Mouse (Mus musculus): ENCODE measurements at regions not wholly inside any gene's neighbourhood (a gene's known extent, or its start where the extent isn't known, plus 50 kb on each side); places are given as distances from the start of the nearest gene placed in this dataset.

DNA sequence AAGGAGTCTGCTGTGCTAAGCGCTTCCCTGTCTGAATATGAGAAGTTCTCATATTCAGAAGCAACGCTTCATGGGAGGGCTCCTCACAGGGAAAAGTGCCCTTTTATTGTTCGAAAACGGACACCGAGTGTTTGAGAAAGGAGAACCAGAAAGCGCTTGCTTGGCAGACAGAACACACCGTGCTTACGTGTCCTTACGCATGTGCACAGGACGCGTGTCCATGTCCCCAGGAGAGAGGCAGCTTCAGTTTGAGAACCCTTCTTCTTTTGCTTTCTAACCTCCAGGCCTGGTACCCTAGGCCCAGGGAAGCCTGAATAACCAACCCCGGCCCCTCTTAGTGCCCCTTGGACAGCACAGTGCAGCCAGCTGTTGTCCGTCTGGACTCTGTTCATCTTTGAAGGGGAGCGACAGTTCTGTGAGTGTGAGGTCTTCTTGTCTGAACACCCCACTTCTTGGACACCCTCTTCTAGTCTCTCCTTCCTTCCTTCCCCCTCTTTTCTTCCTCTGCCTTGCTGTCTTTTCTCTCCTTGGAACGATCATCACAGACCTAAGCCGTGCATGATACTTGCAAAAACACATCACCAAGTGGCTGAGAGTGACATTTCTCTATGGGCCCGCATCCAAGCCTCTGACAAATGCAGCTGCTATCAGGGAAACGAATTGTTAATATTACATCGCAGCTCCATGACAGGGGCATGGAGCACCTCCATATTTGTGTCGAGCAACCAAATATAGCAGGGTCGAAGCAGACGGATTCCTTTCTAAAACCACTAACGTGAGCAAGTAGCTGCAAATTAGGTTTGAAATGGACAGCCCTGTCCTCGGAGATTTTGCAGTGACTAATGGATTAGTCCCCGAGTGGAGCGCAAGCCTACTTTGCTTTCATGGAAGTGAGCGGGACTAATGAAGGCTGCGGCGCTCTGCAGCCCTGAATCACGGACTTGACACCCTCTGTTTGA is 149.9 kb upstream of the Sulf2 start:
- Histone ChIP-seq H3K4me2 (replicated peaks; ENCODE audit: low read depth, low read length) (no peak overlapping the region), H3K9me3 (ENCODE audit: control insufficient read depth, low read depth, low read length) (no peaks in the 10 kb centered on the region), H3K36me3 (ENCODE audit: control insufficient read depth, insufficient read depth, low read length) (no peaks in the 10 kb centered on the region), H3K4me1 (ENCODE audit: control insufficient read depth, insufficient read depth, low read length) (peaks cover 14% of the 10 kb centered on the region; the same call in 1 of the 2 replicates), H3K4me3 (ENCODE audit: low read depth, low read length) (no peak overlapping the region), H3K27ac (ENCODE audit: low read length) (peak overlapping the region; percentile 92), H3K27me3 (ENCODE audit: control insufficient read depth, insufficient read depth, low read length) (no peaks in the 10 kb centered on the region), H3K9ac (replicated peaks; ENCODE audit: low read depth, low read length) (no peak overlapping the region)
- 52% methylated on average over 30 of the region's 30 CpGs for WGBS
- peak; percentile 20; the same call in 1 of the 2 replicates for ATAC-seq (ENCODE audit: insufficient number of reproducible peaks, insufficient read depth, low FRiP score, low read depth)

DNA sequence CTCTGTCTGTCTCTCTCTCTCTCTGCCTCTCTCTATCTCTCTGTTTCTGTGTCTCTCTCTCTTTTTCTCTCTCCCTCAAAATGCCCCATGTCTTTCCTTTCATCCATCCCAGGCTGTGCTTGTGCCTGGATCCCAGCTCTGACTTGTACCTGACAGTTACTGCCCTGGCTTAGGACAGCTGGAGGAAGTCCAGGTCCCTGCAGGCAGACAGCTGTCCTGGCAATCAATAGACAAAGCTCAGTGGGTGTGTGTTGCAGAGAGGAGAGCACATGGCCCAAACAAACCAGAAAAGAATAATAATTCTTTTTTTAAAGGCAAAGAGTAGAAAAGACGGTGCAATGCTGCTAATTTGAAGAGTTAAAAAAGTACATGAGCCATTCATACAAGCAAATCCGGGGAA is 148.4 kb upstream of the Sulf2 start:
- Histone ChIP-seq H3K9me3 (ENCODE audit: control insufficient read depth, low read depth, low read length) (no peaks in the 10 kb centered on the region), H3K27ac (ENCODE audit: low read length) (no peak overlapping the region), H3K4me2 (replicated peaks; ENCODE audit: low read depth, low read length) (no peak overlapping the region), H3K36me3 (ENCODE audit: control insufficient read depth, insufficient read depth, low read length) (no peaks in the 10 kb centered on the region), H3K9ac (replicated peaks; ENCODE audit: low read depth, low read length) (no peak overlapping the region), H3K4me3 (ENCODE audit: low read depth, low read length) (no peak overlapping the region), H3K27me3 (ENCODE audit: control insufficient read depth, insufficient read depth, low read length) (no peaks in the 10 kb centered on the region), H3K4me1 (ENCODE audit: control insufficient read depth, insufficient read depth, low read length) (peaks cover 14% of the 10 kb centered on the region; the same call in 1 of the 2 replicates)
- no peak for ATAC-seq (ENCODE audit: insufficient number of reproducible peaks, insufficient read depth, low FRiP score, low read depth)
- 52% methylated on average over 2 of the region's 2 CpGs for WGBS

DNA sequence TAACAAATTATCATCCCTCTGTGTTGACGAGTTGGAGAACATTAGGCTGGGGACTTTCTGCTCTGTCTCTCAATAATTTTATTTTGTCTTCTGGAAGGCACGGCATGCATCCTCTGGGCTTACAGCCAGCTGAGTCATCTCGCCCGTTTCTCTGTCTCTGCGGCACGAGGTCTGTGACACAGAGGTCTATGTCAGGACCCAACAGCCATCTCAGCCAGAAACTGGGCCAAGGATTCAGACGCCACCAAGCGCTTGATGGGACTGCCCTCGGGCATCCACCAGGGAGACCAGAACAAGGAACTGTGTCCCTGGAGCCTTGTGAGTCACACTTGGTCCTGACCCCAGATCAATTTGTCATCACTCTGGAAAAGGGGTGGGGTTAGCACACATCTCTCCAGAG is 145.7 kb upstream of the Sulf2 start:
- H3K27ac ChIP-seq (ENCODE audit: low read length) = no peak overlapping the region
- 61% methylated on average over 9 of the region's 9 CpGs for WGBS

GRCm38 (mm10) chr2:166294672-166295071 is 139.2 kb upstream of the Sulf2 start:
- H3K9ac ChIP-seq (replicated peaks; ENCODE audit: low read depth, low read length) = no peak overlapping the region
- peak; percentile 50; the same call in 1 of the 2 replicates for ATAC-seq (ENCODE audit: insufficient number of reproducible peaks, insufficient read depth, low FRiP score, low read depth)
- 38% methylated on average over 10 of the region's 10 CpGs for WGBS
- no peaks in the 10 kb centered on the region for H3K9me3 ChIP-seq (ENCODE audit: control insufficient read depth, low read depth, low read length)
- no peak overlapping the region for H3K4me2 ChIP-seq (replicated peaks; ENCODE audit: low read depth, low read length)
- H3K36me3 ChIP-seq (ENCODE audit: control insufficient read depth, insufficient read depth, low read length) = no peaks in the 10 kb centered on the region
- H3K27me3 ChIP-seq (ENCODE audit: control insufficient read depth, insufficient read depth, low read length) = no peaks in the 10 kb centered on the region
- H3K27ac ChIP-seq (ENCODE audit: low read length) = peak overlapping the region; percentile 78
- peaks cover 18% of the 10 kb centered on the region; the same call in 1 of the 2 replicates for H3K4me1 ChIP-seq (ENCODE audit: control insufficient read depth, insufficient read depth, low read length)
- no peak overlapping the region for H3K4me3 ChIP-seq (ENCODE audit: low read depth, low read length)

More for the DNA sequence above, 145.7 kb upstream of the Sulf2 start:
- peaks cover 11% of the 10 kb centered on the region; the same call in 1 of the 2 replicates for H3K4me1 ChIP-seq (ENCODE audit: control insufficient read depth, insufficient read depth, low read length)
- no peak overlapping the region for H3K4me3 ChIP-seq (ENCODE audit: low read depth, low read length)
- no peak overlapping the region for H3K4me2 ChIP-seq (replicated peaks; ENCODE audit: low read depth, low read length)
- no peaks in the 10 kb centered on the region for H3K9me3 ChIP-seq (ENCODE audit: control insufficient read depth, low read depth, low read length)
- H3K36me3 ChIP-seq (ENCODE audit: control insufficient read depth, insufficient read depth, low read length) = no peaks in the 10 kb centered on the region
- ATAC-seq (ENCODE audit: insufficient number of reproducible peaks, insufficient read depth, low FRiP score, low read depth) = no peak
- no peak overlapping the region for H3K9ac ChIP-seq (replicated peaks; ENCODE audit: low read depth, low read length)
- H3K27me3 ChIP-seq (ENCODE audit: control insufficient read depth, insufficient read depth, low read length) = no peaks in the 10 kb centered on the region

- no peak for ATAC-seq (ENCODE audit: insufficient number of reproducible peaks, insufficient read depth, low FRiP score, low read depth)
- WGBS = 68% methylated on average over 6 of the region's 6 CpGs
- no peak overlapping the region for H3K4me2 ChIP-seq (replicated peaks; ENCODE audit: low read depth, low read length)
- H3K9ac ChIP-seq (replicated peaks; ENCODE audit: low read depth, low read length) = no peak overlapping the region
- H3K4me3 ChIP-seq (ENCODE audit: low read depth, low read length) = no peak overlapping the region
- no peaks in the 10 kb centered on the region for H3K27me3 ChIP-seq (ENCODE audit: control insufficient read depth, insufficient read depth, low read length)
- no peak overlapping the region for H3K27ac ChIP-seq (ENCODE audit: low read length)
- H3K36me3 ChIP-seq (ENCODE audit: control insufficient read depth, insufficient read depth, low read length) = no peaks in the 10 kb centered on the region
- H3K4me1 ChIP-seq (ENCODE audit: control insufficient read depth, insufficient read depth, low read length) = peaks cover 18% of the 10 kb centered on the region; the same call in 1 of the 2 replicates
- no peaks in the 10 kb centered on the region for H3K9me3 ChIP-seq (ENCODE audit: control insufficient read depth, low read depth, low read length)
Observed at GRCm38 (mm10) chr2:166292987-166293386, 137.5 kb upstream of the Sulf2 start.

DNA sequence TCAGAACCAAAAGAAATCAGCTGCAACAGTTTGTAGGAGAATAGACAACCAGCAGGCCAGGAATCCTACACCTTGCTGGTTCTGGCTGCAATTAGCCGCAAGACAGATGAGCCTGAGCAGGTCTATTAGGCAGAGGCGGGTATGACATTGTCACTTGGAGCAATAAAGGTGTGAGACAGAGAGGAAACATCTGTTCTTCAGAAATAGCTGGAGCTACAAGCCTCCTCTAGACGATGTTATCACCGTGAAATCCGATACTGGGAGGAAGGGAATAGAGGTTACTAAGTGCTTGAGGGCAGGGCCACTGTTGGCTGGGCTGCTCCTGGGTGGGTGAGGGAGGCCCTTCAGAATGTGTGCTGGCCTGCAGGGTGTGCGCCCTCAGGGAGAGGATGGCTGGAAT is 135.8 kb upstream of the Sulf2 start:
- H3K9me3 ChIP-seq (ENCODE audit: control insufficient read depth, low read depth, low read length) = no peaks in the 10 kb centered on the region
- no peak overlapping the region for H3K4me3 ChIP-seq (ENCODE audit: low read depth, low read length)
- H3K4me2 ChIP-seq (replicated peaks; ENCODE audit: low read depth, low read length) = no peak overlapping the region
- peak; percentile 73 for ATAC-seq (ENCODE audit: insufficient number of reproducible peaks, insufficient read depth, low FRiP score, low read depth)
- peaks cover 18% of the 10 kb centered on the region; the same call in 1 of the 2 replicates for H3K4me1 ChIP-seq (ENCODE audit: control insufficient read depth, insufficient read depth, low read length)
- H3K27ac ChIP-seq (ENCODE audit: low read length) = peak overlapping the region; percentile 58; the same call in 1 of the 2 replicates
- 17% methylated on average over 6 of the region's 6 CpGs for WGBS
- no peaks in the 10 kb centered on the region for H3K27me3 ChIP-seq (ENCODE audit: control insufficient read depth, insufficient read depth, low read length)
- H3K9ac ChIP-seq (replicated peaks; ENCODE audit: low read depth, low read length) = no peak overlapping the region
- H3K36me3 ChIP-seq (ENCODE audit: control insufficient read depth, insufficient read depth, low read length) = no peaks in the 10 kb centered on the region

GRCm38 (mm10) chr2:166290826-166291225 is 135.4 kb upstream of the Sulf2 start:
- Histone ChIP-seq H3K4me2 (replicated peaks; ENCODE audit: low read depth, low read length) (no peak overlapping the region), H3K27me3 (ENCODE audit: control insufficient read depth, insufficient read depth, low read length) (no peaks in the 10 kb centered on the region), H3K4me3 (ENCODE audit: low read depth, low read length) (no peak overlapping the region), H3K4me1 (ENCODE audit: control insufficient read depth, insufficient read depth, low read length) (peaks cover 18% of the 10 kb centered on the region; the same call in 1 of the 2 replicates), H3K9me3 (ENCODE audit: control insufficient read depth, low read depth, low read length) (no peaks in the 10 kb centered on the region), H3K36me3 (ENCODE audit: control insufficient read depth, insufficient read depth, low read length) (no peaks in the 10 kb centered on the region), H3K27ac (ENCODE audit: low read length) (peak overlapping the region; percentile 58; the same call in 1 of the 2 replicates), H3K9ac (replicated peaks; ENCODE audit: low read depth, low read length) (no peak overlapping the region)
- 42% methylated on average over 9 of the region's 9 CpGs for WGBS
- no peak for ATAC-seq (ENCODE audit: insufficient number of reproducible peaks, insufficient read depth, low FRiP score, low read depth)

GRCm38 (mm10) chr2:166289198-166289597 is 133.7 kb upstream of the Sulf2 start:
- peaks cover 15% of the 10 kb centered on the region; the same call in 1 of the 2 replicates for H3K4me1 ChIP-seq (ENCODE audit: control insufficient read depth, insufficient read depth, low read length)
- H3K36me3 ChIP-seq (ENCODE audit: control insufficient read depth, insufficient read depth, low read length) = no peaks in the 10 kb centered on the region
- 71% methylated on average over 6 of the region's 6 CpGs for WGBS
- ATAC-seq (ENCODE audit: insufficient number of reproducible peaks, insufficient read depth, low FRiP score, low read depth) = no peak
- H3K9me3 ChIP-seq (ENCODE audit: control insufficient read depth, low read depth, low read length) = no peaks in the 10 kb centered on the region
- H3K9ac ChIP-seq (replicated peaks; ENCODE audit: low read depth, low read length) = no peak overlapping the region
- no peak overlapping the region for H3K4me2 ChIP-seq (replicated peaks; ENCODE audit: low read depth, low read length)
- H3K27me3 ChIP-seq (ENCODE audit: control insufficient read depth, insufficient read depth, low read length) = no peaks in the 10 kb centered on the region
- no peak overlapping the region for H3K27ac ChIP-seq (ENCODE audit: low read length)
- H3K4me3 ChIP-seq (ENCODE audit: low read depth, low read length) = no peak overlapping the region

Data from stomach, embryonic 14.5 days (tissue).